Mouse (Mus musculus): ENCODE measurements at regions not wholly inside any gene's neighbourhood (a gene's known extent, or its start where the extent isn't known, plus 50 kb on each side); places are given as distances from the start of the nearest gene placed in this dataset.
"Not testable (repeated sequence)": the region's sequence is repeated elsewhere in the genome, so short reads cannot be mapped to it uniquely, and the experiment has no call there.

DNA sequence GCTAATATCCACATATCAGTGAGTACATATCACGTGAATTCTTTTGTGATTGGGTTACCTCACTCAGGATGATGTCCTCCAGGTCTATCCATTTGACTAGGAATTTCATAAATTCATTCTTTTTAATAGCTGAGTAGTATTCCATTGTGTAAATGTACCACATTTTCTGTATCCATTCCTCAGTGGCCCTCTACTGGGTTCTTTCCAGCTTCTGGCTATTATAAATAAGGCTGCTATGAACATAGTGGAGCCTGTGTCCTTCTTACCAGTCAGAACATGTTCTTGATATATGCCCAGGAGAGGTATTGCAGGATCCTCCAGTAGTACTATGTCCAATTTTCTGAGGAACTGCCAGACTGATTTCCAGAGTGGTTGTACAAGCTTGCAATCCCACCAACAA lies 884.0 kb upstream of the Lrrc4c start:
- ATAC-seq; H3K27ac ChIP-seq (ENCODE audit: low read length); H3K9me3 ChIP-seq (ENCODE audit: control insufficient read depth, low read length); H3K4me2 ChIP-seq (ENCODE audit: low read length); H3K9ac ChIP-seq (replicated peaks; ENCODE audit: low read depth, low read length); H3K36me3 ChIP-seq (ENCODE audit: control insufficient read depth, insufficient read depth); H3K4me3 ChIP-seq (replicated peaks; ENCODE audit: low read length); H3K27me3 ChIP-seq (replicated peaks; ENCODE audit: control insufficient read depth, insufficient read depth, low read length); H3K4me1 ChIP-seq (replicated peaks; ENCODE audit: control insufficient read depth, insufficient read depth, low read length): not testable (repeated sequence)
- 65% methylated on average over 1 of the region's 1 CpGs for WGBS

DNA sequence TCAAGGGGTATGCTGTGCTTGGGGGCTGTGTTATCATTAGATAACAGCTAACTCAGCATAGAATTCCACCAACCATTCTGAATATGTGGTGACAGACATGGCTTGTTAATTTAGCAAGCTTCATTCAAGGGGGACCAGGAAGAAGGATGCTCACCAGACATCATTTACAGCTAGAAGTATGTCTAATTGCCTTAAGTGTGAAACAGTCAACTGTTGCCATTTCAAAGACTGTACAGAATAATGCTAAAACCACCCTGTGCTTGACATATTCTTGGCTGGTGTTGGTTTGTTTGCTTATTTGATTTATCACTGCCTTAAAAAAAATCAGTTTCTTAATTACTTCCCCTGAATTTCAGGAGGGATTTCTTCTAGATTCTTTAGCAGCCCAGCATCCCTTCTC lies 877.0 kb upstream of the Lrrc4c start:
- H3K27ac ChIP-seq (ENCODE audit: low read length), result no peak overlapping the region
- ATAC-seq, result peak; percentile 95

DNA sequence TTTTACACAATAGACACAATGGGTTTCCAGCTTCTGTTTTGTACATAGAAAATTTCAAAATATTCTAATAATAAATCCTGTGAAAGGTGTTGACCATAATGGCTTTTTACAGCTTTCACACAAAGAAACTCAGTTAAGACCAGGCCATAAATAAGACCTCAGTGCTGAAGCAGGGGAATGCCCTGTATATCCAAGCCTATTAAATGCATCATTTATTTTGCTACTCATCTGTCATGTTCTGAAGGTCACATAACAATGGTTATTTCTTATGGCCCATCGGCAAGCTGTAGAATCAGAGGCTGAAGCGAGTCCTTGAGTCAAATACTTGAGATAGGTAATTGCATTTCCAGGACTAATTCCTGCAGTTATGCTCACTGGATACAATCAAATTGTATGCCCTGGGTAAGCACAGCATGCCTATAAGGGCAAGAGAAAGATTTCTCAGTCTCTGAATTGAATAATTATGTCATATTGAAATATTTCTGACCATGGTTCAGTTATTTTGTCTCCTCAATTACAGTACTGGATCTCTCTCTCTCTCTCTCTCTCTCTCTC lies 874.6 kb upstream of the Lrrc4c start:
- H3K9me3 ChIP-seq (ENCODE audit: control insufficient read depth, low read length), result no peaks in the 10 kb centered on the region
- 76% methylated on average over 2 of the region's 2 CpGs for WGBS
- H3K36me3 ChIP-seq (ENCODE audit: control insufficient read depth, insufficient read depth), result no peaks in the 10 kb centered on the region
- no peak for ATAC-seq
- no peaks in the 10 kb centered on the region for H3K27me3 ChIP-seq (replicated peaks; ENCODE audit: control insufficient read depth, insufficient read depth, low read length)
- no peak overlapping the region for H3K4me2 ChIP-seq (ENCODE audit: low read length)
- H3K27ac ChIP-seq (ENCODE audit: low read length), result no peak overlapping the region
- no peak overlapping the region for H3K4me3 ChIP-seq (replicated peaks; ENCODE audit: low read length)
- H3K9ac ChIP-seq (replicated peaks; ENCODE audit: low read depth, low read length), result no peak overlapping the region
- no peaks in the 10 kb centered on the region for H3K4me1 ChIP-seq (replicated peaks; ENCODE audit: control insufficient read depth, insufficient read depth, low read length)

More for the DNA sequence above, 877.0 kb upstream of the Lrrc4c start:
- H3K4me3 ChIP-seq (replicated peaks; ENCODE audit: low read length), result no peak overlapping the region
- no peak overlapping the region for H3K4me2 ChIP-seq (ENCODE audit: low read length)
- H3K9me3 ChIP-seq (ENCODE audit: control insufficient read depth, low read length), result no peaks in the 10 kb centered on the region
- H3K36me3 ChIP-seq (ENCODE audit: control insufficient read depth, insufficient read depth), result no peaks in the 10 kb centered on the region
- no peaks in the 10 kb centered on the region for H3K4me1 ChIP-seq (replicated peaks; ENCODE audit: control insufficient read depth, insufficient read depth, low read length)
- H3K9ac ChIP-seq (replicated peaks; ENCODE audit: low read depth, low read length), result no peak overlapping the region
- H3K27me3 ChIP-seq (replicated peaks; ENCODE audit: control insufficient read depth, insufficient read depth, low read length), result no peaks in the 10 kb centered on the region

DNA sequence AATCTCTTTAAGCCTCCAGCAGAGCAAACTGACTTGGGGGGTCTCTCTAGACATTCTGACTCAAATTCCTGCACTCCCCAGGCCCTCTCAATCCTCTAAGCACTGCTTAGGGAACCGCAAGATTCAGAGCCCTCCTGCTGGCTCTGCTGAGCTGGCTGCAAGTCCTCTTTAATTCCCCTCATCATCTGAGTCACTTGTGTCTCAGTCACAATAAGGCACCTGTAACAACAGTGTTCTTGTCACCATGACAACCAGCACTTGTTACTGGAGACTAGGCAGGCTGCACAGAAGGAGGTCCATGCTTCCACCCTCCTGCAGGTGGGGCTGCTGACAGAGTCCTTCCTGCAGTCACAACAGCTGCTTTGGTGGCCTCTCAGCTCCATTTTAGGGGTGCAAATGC lies 869.1 kb upstream of the Lrrc4c start:
- Histone ChIP-seq H3K27me3 (replicated peaks; ENCODE audit: control insufficient read depth, insufficient read depth, low read length) (no peaks in the 10 kb centered on the region), H3K4me3 (replicated peaks; ENCODE audit: low read length) (no peak overlapping the region), H3K27ac (ENCODE audit: low read length) (no peak overlapping the region), H3K36me3 (ENCODE audit: control insufficient read depth, insufficient read depth) (no peaks in the 10 kb centered on the region), H3K4me2 (ENCODE audit: low read length) (no peak overlapping the region), H3K9ac (replicated peaks; ENCODE audit: low read depth, low read length) (no peak overlapping the region), H3K4me1 (replicated peaks; ENCODE audit: control insufficient read depth, insufficient read depth, low read length) (no peaks in the 10 kb centered on the region), H3K9me3 (ENCODE audit: control insufficient read depth, low read length) (no peaks in the 10 kb centered on the region)
- ATAC-seq, result peak; percentile 58
- 0% methylated on average over 1 of the region's 1 CpGs for WGBS

DNA sequence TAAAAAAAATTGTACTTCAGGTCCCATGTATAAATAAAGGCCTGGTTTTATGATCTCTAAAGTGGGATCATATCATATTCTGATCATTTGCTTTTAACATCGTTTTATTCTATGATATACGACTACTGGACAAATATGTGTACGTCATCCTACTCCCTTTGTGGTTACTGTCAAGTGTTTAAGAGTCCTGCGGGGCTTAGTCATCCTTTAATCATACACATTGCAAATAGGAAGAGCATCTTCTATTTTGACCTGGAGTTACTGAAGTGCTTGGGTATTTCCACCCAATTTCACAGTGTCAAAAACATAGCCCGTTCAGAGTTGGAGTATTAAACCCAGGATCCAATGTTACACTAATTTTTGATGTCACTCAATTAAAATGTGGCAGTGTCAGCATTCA lies 838.1 kb upstream of the Lrrc4c start:
- Histone ChIP-seq H3K4me1 (replicated peaks; ENCODE audit: control insufficient read depth, insufficient read depth, low read length) (no peaks in the 10 kb centered on the region), H3K9me3 (ENCODE audit: control insufficient read depth, low read length) (no peaks in the 10 kb centered on the region)

DNA sequence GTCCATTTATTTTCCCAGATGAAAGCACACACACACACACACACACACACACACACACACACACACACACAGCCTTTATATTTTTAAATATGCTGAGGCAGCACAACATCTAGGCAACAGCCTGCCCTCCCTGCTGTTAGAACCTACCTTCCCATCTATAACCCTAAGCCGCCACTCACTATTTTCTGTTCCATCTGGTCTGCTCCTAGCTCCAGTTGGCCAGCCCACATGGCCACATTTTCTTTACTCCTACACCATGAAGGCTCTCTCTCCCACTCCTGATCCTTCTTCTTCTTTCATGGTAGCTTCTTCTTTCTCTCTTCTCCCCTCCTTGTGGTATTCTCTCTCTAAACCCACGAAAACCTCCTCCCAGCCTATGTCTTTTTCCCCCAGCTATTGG lies 834.6 kb upstream of the Lrrc4c start:
- no peaks in the 10 kb centered on the region for H3K4me1 ChIP-seq (replicated peaks; ENCODE audit: control insufficient read depth, insufficient read depth, low read length)
- no peak overlapping the region for H3K4me2 ChIP-seq (ENCODE audit: low read length)
- H3K4me3 ChIP-seq (replicated peaks; ENCODE audit: low read length), result no peak overlapping the region
- H3K9ac ChIP-seq (replicated peaks; ENCODE audit: low read depth, low read length), result no peak overlapping the region
- ATAC-seq, result no peak
- H3K27me3 ChIP-seq (replicated peaks; ENCODE audit: control insufficient read depth, insufficient read depth, low read length), result no peaks in the 10 kb centered on the region
- no peaks in the 10 kb centered on the region for H3K9me3 ChIP-seq (ENCODE audit: control insufficient read depth, low read length)
- 88% methylated on average over 2 of the region's 2 CpGs for WGBS
- H3K27ac ChIP-seq (ENCODE audit: low read length), result no peak overlapping the region
- no peaks in the 10 kb centered on the region for H3K36me3 ChIP-seq (ENCODE audit: control insufficient read depth, insufficient read depth)

More for the DNA sequence above, 838.1 kb upstream of the Lrrc4c start:
- no peak overlapping the region for H3K9ac ChIP-seq (replicated peaks; ENCODE audit: low read depth, low read length)
- no peak overlapping the region for H3K4me3 ChIP-seq (replicated peaks; ENCODE audit: low read length)
- WGBS, result 92% methylated on average over 5 of the region's 5 CpGs
- no peak overlapping the region for H3K27ac ChIP-seq (ENCODE audit: low read length)
- H3K27me3 ChIP-seq (replicated peaks; ENCODE audit: control insufficient read depth, insufficient read depth, low read length), result no peaks in the 10 kb centered on the region
- no peak overlapping the region for H3K4me2 ChIP-seq (ENCODE audit: low read length)
- ATAC-seq, result no peak
- no peaks in the 10 kb centered on the region for H3K36me3 ChIP-seq (ENCODE audit: control insufficient read depth, insufficient read depth)

DNA sequence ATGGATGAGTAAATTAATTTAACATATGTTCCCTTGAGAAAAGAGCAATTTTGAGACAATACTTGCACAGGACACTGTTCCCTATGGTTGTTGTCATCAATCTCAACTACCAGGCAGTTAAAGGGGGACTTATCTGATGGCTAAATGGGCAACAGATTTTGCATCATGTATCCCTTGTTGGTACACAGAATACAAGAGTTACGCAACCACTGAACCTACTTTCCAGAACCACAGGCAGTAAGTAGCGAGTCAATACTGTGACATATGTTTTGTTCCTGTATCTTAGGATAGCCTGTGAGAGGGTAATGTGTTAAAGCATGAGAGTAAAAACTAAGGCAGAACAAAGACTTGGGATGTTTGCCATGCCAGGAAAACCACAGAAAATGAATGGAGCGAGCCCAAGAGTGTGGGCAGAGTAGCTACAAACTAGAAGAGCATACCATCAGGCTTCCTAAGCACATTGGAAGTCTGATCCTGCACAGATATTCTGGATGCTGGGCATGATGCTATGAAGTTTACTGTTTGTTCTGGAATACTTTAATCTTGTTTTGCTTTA lies 830.3 kb upstream of the Lrrc4c start:
- 88% methylated on average over 3 of the region's 3 CpGs for WGBS
- no peaks in the 10 kb centered on the region for H3K9me3 ChIP-seq (ENCODE audit: control insufficient read depth, low read length)
- H3K4me3 ChIP-seq (replicated peaks; ENCODE audit: low read length), result no peak overlapping the region
- no peak for ATAC-seq
- H3K27me3 ChIP-seq (replicated peaks; ENCODE audit: control insufficient read depth, insufficient read depth, low read length), result no peaks in the 10 kb centered on the region
- no peaks in the 10 kb centered on the region for H3K36me3 ChIP-seq (ENCODE audit: control insufficient read depth, insufficient read depth)
- no peak overlapping the region for H3K4me2 ChIP-seq (ENCODE audit: low read length)
- no peak overlapping the region for H3K27ac ChIP-seq (ENCODE audit: low read length)
- H3K4me1 ChIP-seq (replicated peaks; ENCODE audit: control insufficient read depth, insufficient read depth, low read length), result no peaks in the 10 kb centered on the region
- H3K9ac ChIP-seq (replicated peaks; ENCODE audit: low read depth, low read length), result no peak overlapping the region

DNA sequence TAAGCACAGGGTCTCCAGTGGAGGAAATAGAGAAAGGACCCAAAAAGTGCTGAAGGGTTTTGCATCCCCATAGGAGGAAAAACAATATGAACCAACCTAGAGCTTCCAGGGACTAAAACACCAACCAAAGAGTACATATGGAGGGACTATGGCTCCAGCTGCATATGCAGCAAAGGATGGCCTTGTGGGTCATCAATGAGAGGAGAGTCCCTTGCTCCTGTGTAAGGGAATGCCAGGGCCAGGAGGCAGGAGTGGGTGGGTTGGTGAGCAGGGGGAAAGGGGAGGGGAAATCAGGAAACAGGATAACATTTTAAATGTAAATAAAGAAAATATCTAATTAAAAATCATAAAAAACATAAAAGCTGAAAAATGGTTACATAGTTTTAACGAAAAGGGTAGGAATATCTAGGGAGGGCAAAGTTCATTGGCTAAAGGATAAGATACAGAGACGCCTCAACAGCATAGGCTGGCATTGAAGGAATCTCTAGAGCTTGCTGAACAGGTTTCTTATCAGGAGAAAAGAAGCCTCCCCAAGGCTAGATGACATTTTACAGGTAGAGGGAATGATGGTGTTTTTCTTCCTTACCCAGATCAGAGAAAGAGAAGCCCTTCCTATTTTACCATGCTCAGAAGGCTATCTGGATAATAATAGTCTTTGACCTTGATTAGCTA lies 823.8 kb upstream of the Lrrc4c start:
- no peaks in the 10 kb centered on the region for H3K27me3 ChIP-seq (replicated peaks; ENCODE audit: control insufficient read depth, insufficient read depth, low read length)
- H3K27ac ChIP-seq (ENCODE audit: low read length), result no peak overlapping the region
- no peak overlapping the region for H3K4me3 ChIP-seq (replicated peaks; ENCODE audit: low read length)
- 76% methylated on average over 2 of the region's 2 CpGs for WGBS
- H3K9ac ChIP-seq (replicated peaks; ENCODE audit: low read depth, low read length), result no peak overlapping the region
- no peak for ATAC-seq
- H3K4me2 ChIP-seq (ENCODE audit: low read length), result no peak overlapping the region
- no peaks in the 10 kb centered on the region for H3K36me3 ChIP-seq (ENCODE audit: control insufficient read depth, insufficient read depth)
- no peaks in the 10 kb centered on the region for H3K9me3 ChIP-seq (ENCODE audit: control insufficient read depth, low read length)
- H3K4me1 ChIP-seq (replicated peaks; ENCODE audit: control insufficient read depth, insufficient read depth, low read length), result no peaks in the 10 kb centered on the region

DNA sequence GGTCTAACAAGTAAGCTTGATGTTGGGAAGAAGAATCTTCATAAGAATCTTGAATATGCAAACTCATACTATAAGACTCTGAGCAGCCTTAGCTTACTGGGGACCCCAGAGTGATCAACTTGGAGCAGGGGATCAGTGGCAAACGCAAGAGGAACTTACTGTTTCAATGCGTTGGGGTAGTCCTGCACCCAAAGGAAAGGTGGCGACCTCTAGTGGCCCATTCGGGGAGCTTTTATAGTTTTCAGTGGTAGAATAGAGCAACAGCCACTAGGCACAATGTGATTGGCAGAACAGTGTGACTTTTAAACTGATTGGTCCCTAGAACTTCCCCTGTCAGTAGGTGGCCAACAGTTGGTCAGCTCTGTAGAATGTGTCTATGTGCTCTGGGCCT lies 823.3 kb upstream of the Lrrc4c start:
- ATAC-seq, result no peak
- Histone ChIP-seq H3K9ac (replicated peaks; ENCODE audit: low read depth, low read length) (no peak overlapping the region), H3K9me3 (ENCODE audit: control insufficient read depth, low read length) (no peaks in the 10 kb centered on the region), H3K4me2 (ENCODE audit: low read length) (no peak overlapping the region), H3K36me3 (ENCODE audit: control insufficient read depth, insufficient read depth) (no peaks in the 10 kb centered on the region), H3K27me3 (replicated peaks; ENCODE audit: control insufficient read depth, insufficient read depth, low read length) (no peaks in the 10 kb centered on the region), H3K4me3 (replicated peaks; ENCODE audit: low read length) (no peak overlapping the region), H3K27ac (ENCODE audit: low read length) (no peak overlapping the region), H3K4me1 (replicated peaks; ENCODE audit: control insufficient read depth, insufficient read depth, low read length) (no peaks in the 10 kb centered on the region)
- WGBS, result 50% methylated on average over 4 of the region's 4 CpGs

DNA sequence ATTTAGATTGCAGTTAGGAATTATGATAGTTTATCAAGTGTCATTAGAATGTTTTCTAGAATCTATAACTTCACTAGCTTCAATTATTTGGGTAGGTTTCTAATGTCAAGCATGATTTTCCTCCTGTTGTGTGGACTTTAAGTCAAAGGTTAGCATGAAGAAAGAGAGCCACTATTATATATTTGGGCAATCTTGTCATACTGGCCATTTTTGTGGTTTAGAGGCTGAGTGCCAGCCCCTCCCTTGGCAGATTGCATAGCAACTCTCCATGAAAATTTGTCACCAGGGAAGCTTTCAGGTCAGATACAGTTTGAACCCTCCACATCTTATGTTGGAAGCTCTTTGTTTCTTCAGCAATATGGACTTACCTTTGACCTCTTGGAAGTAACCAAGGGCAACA lies 806.7 kb upstream of the Lrrc4c start:
- Histone ChIP-seq H3K4me2 (ENCODE audit: low read length) (no peak overlapping the region), H3K9ac (replicated peaks; ENCODE audit: low read depth, low read length) (no peak overlapping the region), H3K36me3 (ENCODE audit: control insufficient read depth, insufficient read depth) (no peaks in the 10 kb centered on the region), H3K27me3 (replicated peaks; ENCODE audit: control insufficient read depth, insufficient read depth, low read length) (no peaks in the 10 kb centered on the region), H3K4me3 (replicated peaks; ENCODE audit: low read length) (no peak overlapping the region), H3K4me1 (replicated peaks; ENCODE audit: control insufficient read depth, insufficient read depth, low read length) (no peaks in the 10 kb centered on the region), H3K9me3 (ENCODE audit: control insufficient read depth, low read length) (no peaks in the 10 kb centered on the region), H3K27ac (ENCODE audit: low read length) (no peak overlapping the region)
- no peak for ATAC-seq

Measured in forebrain, embryonic 16.5 days (tissue).